In genomic region chr2:165893232-165893631, GRCm38 (mm10) we compare ENCODE assay signal across 14 mouse cellular contexts. TPM values are rescaled to one million over a fixed set of nuclear protein-coding genes. Genes with fewer than 3 reads are reported as not detected.
DNase-seq lines count a peak whose midpoint lies in the region; ATAC-seq and TF ChIP-seq lines count a peak whose summit lies in the region.
"Had no signal": no experiment of that assay in that cellular context is flagged by ENCODE, and none has a peak within 500 bp of the region (broad histone marks: within the 10 kb centered on the region; RNA-seq: fewer than 3 reads in every experiment).

No protein-coding gene starts in this region.

- no peak overlapping the region for H3K4me2 ChIP-seq in embryonic facial prominence, embryonic 12.5 days (replicated peaks)
- no peak overlapping the region for H3K4me2 ChIP-seq in liver, embryonic 14.5 days (ENCODE audit: low read depth)
- no peak overlapping the region for H3K4me2 ChIP-seq in intestine, postnatal 0 days (replicated peaks; ENCODE audit: low read depth)
- H3K4me2 ChIP-seq: midbrain, embryonic 11.5 days had no signal

- H3K4me3 ChIP-seq in megakaryocyte, embryonic 14.5 days (replicated peaks) = peak overlapping the region; percentile 7
- H3K4me3 ChIP-seq in embryonic facial prominence, embryonic 12.5 days = no peak overlapping the region
- no peak overlapping the region for H3K4me3 ChIP-seq in liver, embryonic 14.5 days (ENCODE audit: insufficient read depth in 1 of 2, low read depth in 2 of 2, low read length in 2 of 2)
- no peak overlapping the region for H3K4me3 ChIP-seq in intestine, postnatal 0 days (ENCODE audit: low read depth, low read length)
- no peak overlapping the region for H3K4me3 ChIP-seq in gastrocnemius, adult 2 months

- no peaks in the 10 kb centered on the region for H3K9me3 ChIP-seq in megakaryocyte, embryonic 14.5 days
- no peaks in the 10 kb centered on the region for H3K9me3 ChIP-seq in embryonic facial prominence, embryonic 12.5 days
- no peaks in the 10 kb centered on the region for H3K9me3 ChIP-seq in liver, embryonic 14.5 days (ENCODE audit: control insufficient read depth, low read length)
- H3K9me3 ChIP-seq in intestine, postnatal 0 days (ENCODE audit: control insufficient read depth) = no peaks in the 10 kb centered on the region
- H3K9me3 ChIP-seq: G1E had no signal

- H3K27ac ChIP-seq in embryonic facial prominence, embryonic 12.5 days = 0 out of 2 replicates have a peak overlapping the region, but pooled peaks have one; percentile 36
- H3K27ac ChIP-seq in liver, embryonic 14.5 days = no peak overlapping the region
- H3K27ac ChIP-seq in intestine, postnatal 0 days (ENCODE audit: low read depth, low read length) = no peak overlapping the region
- H3K27ac ChIP-seq in gastrocnemius, adult 2 months = no peak overlapping the region

- intact Hi-C loops in gastrocnemius, adult 2 months (cut with DNase I) = no loop called here

- H3K4me1 ChIP-seq in megakaryocyte, embryonic 14.5 days = peaks cover 50% of the 10 kb centered on the region
- peaks cover 26% of the 10 kb centered on the region for H3K4me1 ChIP-seq in embryonic facial prominence, embryonic 12.5 days
- peaks cover 16 to 34% of the 10 kb centered on the region in 2 experiments for H3K4me1 ChIP-seq in liver, embryonic 14.5 days (replicated peaks; ENCODE audit: control insufficient read depth in 2 of 2, insufficient read depth in 2 of 2, low read length in 1 of 2)
- H3K4me1 ChIP-seq in intestine, postnatal 0 days (replicated peaks; ENCODE audit: control insufficient read depth, insufficient read depth, low read length) = 0 out of 2 replicates have a peak, but pooled peaks cover 2% of the 10 kb centered on the region

- no peak overlapping the region for H3K9ac ChIP-seq in embryonic facial prominence, embryonic 12.5 days
- H3K9ac ChIP-seq in liver, embryonic 14.5 days (replicated peaks) = no peak overlapping the region
- H3K9ac ChIP-seq in intestine, postnatal 0 days (ENCODE audit: low read depth, low read length) = no peak overlapping the region

- no peak for ATAC-seq in megakaryocyte, adult 5-6 weeks (ENCODE audit: poor library complexity, severe bottlenecking)
- ATAC-seq in embryonic facial prominence, embryonic 12.5 days (ENCODE audit: insufficient number of reproducible peaks, insufficient read depth, low FRiP score, low TSS enrichment) = no peak
- peak; percentile 22 for ATAC-seq in liver, embryonic 14.5 days (ENCODE audit: insufficient read depth)
- no peak for ATAC-seq in intestine, postnatal 0 days
- no peak for ATAC-seq in CD4-positive, CD25-positive, alpha-beta regulatory T cell, adult 4 months

- no peak for DNase-seq in liver, embryonic 14.5 days (ENCODE audit: low read depth in 3 of 3, low spot score in 3 of 3)
- DNase-seq in gastrocnemius, adult 2 months = no peak
- DNase-seq: cerebellum, adult 8-10 months; kidney, adult 2 months; kidney, postnatal 25 days; lung, postnatal 10 days; right cerebral cortex, adult 18-20 months had no signal

- H3K36me3 ChIP-seq in megakaryocyte, embryonic 14.5 days (replicated peaks; ENCODE audit: low read length) = no peaks in the 10 kb centered on the region
- no peaks in the 10 kb centered on the region for H3K36me3 ChIP-seq in embryonic facial prominence, embryonic 12.5 days
- H3K36me3 ChIP-seq in liver, embryonic 14.5 days (replicated peaks; ENCODE audit: control insufficient read depth, insufficient read depth, low read depth) = no peaks in the 10 kb centered on the region
- H3K36me3 ChIP-seq in intestine, postnatal 0 days (ENCODE audit: control insufficient read depth, insufficient read depth) = no peaks in the 10 kb centered on the region
- H3K36me3 ChIP-seq: G1E had no signal

- 97% methylated on average over 3 of the region's 3 CpGs for WGBS in embryonic facial prominence, embryonic 12.5 days
- WGBS in liver, embryonic 14.5 days (ENCODE audit: insufficient replicate concordance) = 62% methylated on average over 3 of the region's 3 CpGs
- WGBS in intestine, postnatal 0 days = 78% methylated on average over 3 of the region's 3 CpGs

- TF ChIP-seq EP300 in liver, embryonic 14.5 days (IDR thresholded peaks at IDR 0.05; ENCODE audit: low read depth) = no peak

- no peak for TF ChIP-seq CTCF in liver, embryonic 14.5 days (IDR thresholded peaks at IDR 0.05; ENCODE audit: low read depth)
- no peak for TF ChIP-seq CTCF in intestine, postnatal 0 days (IDR thresholded peaks at IDR 0.05; ENCODE audit: low read depth)
- TF ChIP-seq CTCF in gastrocnemius, adult 2 months (IDR thresholded peaks at IDR 0.05) = no peak

- no peaks in the 10 kb centered on the region for H3K27me3 ChIP-seq in megakaryocyte, embryonic 14.5 days (replicated peaks)
- no peaks in the 10 kb centered on the region for H3K27me3 ChIP-seq in embryonic facial prominence, embryonic 12.5 days
- H3K27me3 ChIP-seq in liver, embryonic 14.5 days (ENCODE audit: control insufficient read depth, insufficient read depth, low read length) = no peaks in the 10 kb centered on the region
- H3K27me3 ChIP-seq in intestine, postnatal 0 days (replicated peaks; ENCODE audit: control insufficient read depth, insufficient read depth, low read length) = no peaks in the 10 kb centered on the region

RNA-seq across cellular contexts. Expression of gene Zmynd8, which starts 5.6 kb away (rescaled TPM):
- 41.0 and 57.7 TPM in 2 replicates for polyA plus RNA-seq in megakaryocyte, embryonic 14.5 days (2012; ENCODE audit: insufficient read depth, low replicate concordance)
- total RNA-seq in megakaryocyte, adult 5-6 weeks (2015) = 26.9 and 37.5 TPM in 2 replicates
- total RNA-seq in megakaryocyte, adult 5-6 weeks (2017) = 26.7 and 28.3 TPM in 2 replicates
- polyA plus RNA-seq in embryonic facial prominence, embryonic 12.5 days (2016; fragmentation: Nextera tagmentation; extraction: Ambion mirVana) = 58.9 and 64.2 TPM in 2 replicates
- polyA plus RNA-seq in liver, embryonic 14.5 days (2012; rRNA removed) = 13.5 and 17.7 TPM in 2 replicates
- polyA plus RNA-seq in liver, embryonic 14.5 days (2014; fragmentation: Nextera tagmentation; extraction: Ambion mirVana) = 16.3 and 18.5 TPM in 2 replicates
- polyA plus RNA-seq in intestine, postnatal 0 days (2015; fragmentation: Nextera tagmentation; extraction: Ambion mirVana) = 43.5 and 57.7 TPM in 2 replicates
- 10 to 100 TPM; 13.1 to 23.3 TPM for total RNA-seq in gastrocnemius, adult 2 months (2021)
- 10 to 100 TPM; 66.6 to 75.4 TPM for polyA plus RNA-seq in CD4-positive, CD25-positive, alpha-beta regulatory T cell, adult 4 months (2017; shearing (Covaris generic))
